Mouse (Mus musculus) intestine, embryonic 16.5 days (tissue): ENCODE data around the gene Sim2. TPM values are rescaled to one million over a fixed set of nuclear protein-coding genes. Genes with fewer than 3 reads are reported as not detected.

ENCODE experiments used
- ATAC-seq: fragments of 200-750 bp; cut with Nextera tagmentation; 2 replicates; pipeline ENCODE4 v1.8.0; 2017; ENCODE audit warnings: moderate TSS enrichment, moderate library complexity
- H3K27ac ChIP-seq: fragments of 300-500 bp; sonication (generic); 2 replicates; pipeline ENCODE4 v1.5.1; 2014; ENCODE audit warnings: mild to moderate bottlenecking, low read length
- H3K27me3 ChIP-seq: fragments of 300-500 bp; sonication (generic); replicated peaks from 2 replicates; pipeline ENCODE4 v1.6.1; 2014; ENCODE audit warnings: low read length, control low read depth, mixed read lengths; ENCODE audit not compliant: control insufficient read depth, insufficient read depth
- H3K36me3 ChIP-seq: fragments of 300-500 bp; sonication (generic); 2 replicates; pipeline ENCODE4 v1.6.1; 2014; ENCODE audit warnings: low read length, control low read depth; ENCODE audit not compliant: control insufficient read depth, insufficient read depth
- H3K4me1 ChIP-seq: fragments of 300-500 bp; sonication (generic); 2 replicates; pipeline ENCODE4 v1.6.1; 2014; ENCODE audit warnings: low read length, control low read depth, mixed read lengths; ENCODE audit not compliant: control insufficient read depth, insufficient read depth
- H3K4me2 ChIP-seq: fragments of 300-500 bp; sonication (generic); 2 replicates; pipeline ENCODE4 v1.6.1; 2014; ENCODE audit warnings: low read depth, low read length, control low read depth
- H3K4me3 ChIP-seq: fragments of 300-500 bp; sonication (generic); 2 replicates; pipeline ENCODE4 v1.5.1; 2014; ENCODE audit warnings: mild to moderate bottlenecking, low read length
- H3K9ac ChIP-seq: fragments of 300-500 bp; sonication (generic); 2 replicates; pipeline ENCODE4 v1.6.1; 2014; ENCODE audit warnings: low read depth, low read length
- H3K9me3 ChIP-seq: fragments of 300-500 bp; sonication (generic); 2 replicates; pipeline ENCODE4 v1.6.1; 2016; ENCODE audit warnings: low read length, control low read depth; ENCODE audit not compliant: control insufficient read depth
- WGBS: fragments of 180-500 bp; shearing (Covaris S2); extraction: QIAGEN DNeasy Blood & Tissue Kit; methylation state at CpG from one replicate; pipeline ENCODE4 v1.1.7; 2014; 5-methylcytosine and 5-hydroxymethylcytosine counted together
- polyA plus RNA-seq: library from polyadenylated mRNA; unstranded; fragments of >200 nt; fragmentation: Nextera tagmentation; extraction: Ambion mirVana; gene quantifications from 2 replicates; pipeline ENCODE4 v1.2.1, GENCODE M21; 2015

Gene Sim2
- polyA plus RNA-seq, 1 experiment from 2014 or later: not detected

DNA sequence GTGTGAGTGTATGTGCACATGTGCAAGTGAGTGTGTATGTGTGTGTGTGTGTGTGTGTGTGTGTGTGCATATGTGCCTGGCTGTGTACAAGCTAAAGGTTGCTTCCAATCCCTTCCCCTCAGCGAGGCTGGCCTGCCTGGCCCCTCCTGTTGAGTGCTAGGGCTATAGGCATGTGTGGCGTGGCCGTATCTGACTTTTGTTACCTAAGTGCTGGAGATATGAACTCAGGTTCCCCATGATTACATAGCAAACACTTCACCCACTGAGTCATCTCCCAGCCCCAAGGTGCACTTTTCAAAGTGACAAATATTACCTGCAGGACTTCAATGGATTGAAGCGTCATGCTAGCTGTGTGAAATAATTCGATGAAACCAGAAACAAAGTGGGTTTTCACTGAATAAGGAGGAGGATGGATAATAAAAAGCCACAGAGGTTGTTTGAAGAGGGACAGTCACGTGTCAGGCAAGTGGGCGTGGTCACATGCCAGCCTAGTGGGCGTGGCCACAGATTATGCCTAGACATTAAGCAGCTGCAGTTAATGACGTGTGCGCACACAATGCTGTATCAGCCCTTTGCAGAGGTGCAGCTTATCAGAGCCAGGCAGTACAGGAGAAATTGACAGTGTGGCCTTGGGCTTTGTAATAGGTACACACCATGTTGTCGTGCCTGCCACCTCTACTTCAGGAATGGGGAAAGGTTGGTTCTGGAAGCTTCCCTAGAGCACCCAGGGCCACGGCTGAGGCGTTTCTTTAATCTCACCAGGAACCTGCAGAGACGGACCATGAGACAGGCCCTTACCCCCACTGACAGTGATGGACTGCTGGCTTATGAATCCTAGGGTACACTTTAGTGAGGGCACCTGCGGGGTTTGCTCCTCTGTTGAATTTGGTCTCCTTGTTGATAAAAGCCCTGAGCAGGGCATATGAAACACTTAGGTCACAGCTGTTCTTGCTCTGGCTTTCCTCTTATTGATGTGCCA lies 65.7 kb downstream of the Sim2 start:
- H3K36me3 ChIP-seq: no peaks in the 10 kb centered on the region
- H3K9me3 ChIP-seq: no peaks in the 10 kb centered on the region
- peaks cover 26% of the 10 kb centered on the region for H3K4me1 ChIP-seq
- peak; percentile 97 for ATAC-seq
- 51% methylated on average over 15 of the region's 15 CpGs for WGBS
- H3K27ac ChIP-seq: peak overlapping the region; percentile 80
- H3K4me2 ChIP-seq: no peak overlapping the region
- H3K27me3 ChIP-seq: no peaks in the 10 kb centered on the region
- no peak overlapping the region for H3K4me3 ChIP-seq
- H3K9ac ChIP-seq: no peak overlapping the region

DNA sequence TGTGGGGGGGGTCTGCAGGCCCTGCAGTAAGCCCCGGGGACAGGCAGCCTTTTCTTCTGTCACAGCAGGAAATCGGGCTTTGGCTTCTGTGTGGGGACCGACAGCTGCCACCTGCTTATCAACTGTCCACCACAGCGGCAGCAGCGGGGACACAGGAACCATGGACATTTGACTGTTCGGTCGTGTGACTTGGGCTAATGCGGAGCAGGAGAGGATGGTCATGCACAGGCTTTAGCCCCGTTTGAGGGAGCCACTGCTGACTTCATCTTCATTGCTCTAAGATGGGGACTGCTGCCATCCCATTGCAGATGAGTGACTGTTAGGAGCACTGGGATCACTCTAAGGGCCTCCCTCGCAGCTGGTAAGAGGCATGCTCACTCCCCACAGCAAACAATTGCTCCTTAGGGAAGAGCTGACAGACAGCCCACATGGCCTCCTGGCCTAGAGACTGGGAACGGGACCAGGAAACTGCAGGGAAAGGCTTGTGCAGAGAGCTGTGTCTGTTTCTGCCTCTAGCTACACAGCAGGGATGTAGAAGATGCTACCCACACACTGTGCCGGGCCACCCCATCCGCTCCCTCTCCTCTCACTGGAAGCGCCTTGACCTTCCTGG lies 70.4 kb downstream of the Sim2 start:
- Histone ChIP-seq H3K27ac (no peak overlapping the region), H3K27me3 (no peaks in the 10 kb centered on the region), H3K36me3 (no peaks in the 10 kb centered on the region), H3K4me3 (no peak overlapping the region), H3K4me2 (no peak overlapping the region), H3K9ac (0 out of 2 replicates have a peak overlapping the region, but pooled peaks have one; percentile 3), H3K4me1 (peaks cover 22% of the 10 kb centered on the region), H3K9me3 (no peaks in the 10 kb centered on the region)
- WGBS: 51% methylated on average over 14 of the region's 14 CpGs
- ATAC-seq: no peak

DNA sequence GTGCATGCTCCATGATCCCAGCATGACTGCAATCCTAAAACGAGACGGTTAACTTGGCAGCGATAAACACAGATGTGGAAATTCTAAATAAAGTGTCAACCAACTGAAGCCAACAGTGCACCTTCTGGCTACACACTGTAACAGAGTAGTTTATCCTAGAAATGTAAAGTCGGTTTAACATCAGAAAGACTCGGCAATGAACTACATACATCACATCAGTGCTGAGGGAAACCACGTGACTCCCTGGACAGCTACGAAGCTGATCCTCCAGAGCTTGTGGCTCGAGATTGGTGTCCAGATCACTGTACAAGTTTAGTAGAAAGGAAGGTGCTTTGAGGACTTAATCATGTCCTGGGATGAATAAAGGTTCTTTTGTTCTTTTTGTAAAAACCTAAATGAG lies 73.1 kb downstream of the Sim2 start:
- Histone ChIP-seq H3K36me3 (no peaks in the 10 kb centered on the region), H3K27ac (no peak overlapping the region), H3K9me3 (no peaks in the 10 kb centered on the region), H3K4me3 (no peak overlapping the region), H3K27me3 (no peaks in the 10 kb centered on the region), H3K4me1 (peaks cover 5% of the 10 kb centered on the region; the same call in 1 of the 2 replicates), H3K4me2 (no peak overlapping the region), H3K9ac (no peak overlapping the region)
- no peak for ATAC-seq
- WGBS: 39% methylated on average over 8 of the region's 8 CpGs

DNA sequence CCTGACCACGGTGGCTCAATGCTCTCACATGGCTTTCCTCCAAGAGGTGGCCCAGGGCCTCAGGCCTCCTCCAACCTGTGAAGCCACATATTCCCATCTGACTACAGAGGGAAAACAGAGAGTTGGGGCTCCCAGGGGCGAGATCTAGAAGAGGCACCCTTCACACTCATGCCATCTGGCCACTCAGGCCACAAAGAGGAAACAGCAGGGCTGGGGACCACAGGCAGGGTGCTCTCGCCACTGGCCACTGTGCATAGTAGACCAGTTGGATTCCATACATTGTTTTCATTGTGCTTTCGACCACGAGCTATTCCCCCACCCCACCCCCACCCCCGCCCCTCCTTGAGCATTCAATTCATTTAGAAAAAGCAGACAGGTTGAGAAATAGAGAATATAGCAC lies 77.3 kb downstream of the Sim2 start:
- Histone ChIP-seq H3K27me3 (no peaks in the 10 kb centered on the region), H3K4me2 (no peak overlapping the region), H3K4me3 (no peak overlapping the region), H3K4me1 (0 out of 2 replicates have a peak, but pooled peaks cover 8% of the 10 kb centered on the region), H3K9ac (no peak overlapping the region), H3K27ac (no peak overlapping the region), H3K9me3 (no peaks in the 10 kb centered on the region), H3K36me3 (no peaks in the 10 kb centered on the region)
- no peak for ATAC-seq
- 56% methylated on average over 6 of the region's 6 CpGs for WGBS

DNA sequence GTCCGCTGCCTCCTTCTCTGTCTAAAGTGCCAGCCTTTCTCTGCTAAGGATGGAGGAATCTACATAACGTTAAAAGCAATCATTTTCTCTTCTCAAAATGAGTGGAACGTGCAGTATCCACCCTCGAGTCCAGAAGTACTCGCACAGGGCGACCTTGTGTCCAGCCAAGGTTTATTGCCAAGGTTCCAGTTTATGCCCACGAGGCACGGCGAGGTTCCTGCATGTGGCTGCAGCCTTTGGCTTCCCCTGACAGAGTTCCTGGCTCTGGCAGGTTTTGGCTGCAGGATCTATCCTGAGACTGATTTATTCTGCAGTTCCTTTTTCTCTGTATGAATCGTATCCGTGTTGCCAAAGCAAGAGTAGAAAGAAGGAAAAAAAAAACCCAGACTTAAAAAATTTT lies 78.3 kb downstream of the Sim2 start:
- H3K27me3 ChIP-seq: no peaks in the 10 kb centered on the region
- no peak overlapping the region for H3K27ac ChIP-seq
- H3K9ac ChIP-seq: no peak overlapping the region
- H3K36me3 ChIP-seq: no peaks in the 10 kb centered on the region
- H3K4me3 ChIP-seq: no peak overlapping the region
- WGBS: 80% methylated on average over 11 of the region's 11 CpGs
- no peak overlapping the region for H3K4me2 ChIP-seq
- no peak for ATAC-seq
- H3K4me1 ChIP-seq: 0 out of 2 replicates have a peak, but pooled peaks cover 8% of the 10 kb centered on the region
- no peaks in the 10 kb centered on the region for H3K9me3 ChIP-seq

DNA sequence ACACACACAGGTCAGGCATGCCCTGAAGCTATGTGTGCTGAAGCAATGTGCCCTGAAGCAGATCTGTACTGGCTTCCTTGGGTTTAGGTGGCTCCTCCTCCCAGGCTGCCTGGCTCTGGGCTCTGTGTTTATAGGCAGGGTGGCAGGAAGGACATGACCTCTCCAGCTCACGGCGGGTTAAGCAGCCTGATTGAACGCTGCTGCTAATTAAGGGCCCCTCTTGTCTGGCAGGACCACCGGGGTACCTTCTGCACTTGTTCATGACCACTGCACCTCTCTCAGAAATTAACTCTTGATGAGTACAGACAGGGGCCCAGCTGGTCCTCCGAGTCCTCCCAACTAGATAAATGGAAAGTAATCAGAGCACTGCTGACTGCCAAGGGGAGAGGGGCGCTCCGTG lies 79.5 kb downstream of the Sim2 start:
- 17% methylated on average over 7 of the region's 7 CpGs for WGBS
- no peak overlapping the region for H3K4me2 ChIP-seq
- H3K4me3 ChIP-seq: no peak overlapping the region
- H3K9me3 ChIP-seq: no peaks in the 10 kb centered on the region
- H3K27me3 ChIP-seq: no peaks in the 10 kb centered on the region
- ATAC-seq: no peak
- H3K36me3 ChIP-seq: no peaks in the 10 kb centered on the region
- H3K27ac ChIP-seq: no peak overlapping the region
- H3K9ac ChIP-seq: no peak overlapping the region
- 0 out of 2 replicates have a peak, but pooled peaks cover 8% of the 10 kb centered on the region for H3K4me1 ChIP-seq

DNA sequence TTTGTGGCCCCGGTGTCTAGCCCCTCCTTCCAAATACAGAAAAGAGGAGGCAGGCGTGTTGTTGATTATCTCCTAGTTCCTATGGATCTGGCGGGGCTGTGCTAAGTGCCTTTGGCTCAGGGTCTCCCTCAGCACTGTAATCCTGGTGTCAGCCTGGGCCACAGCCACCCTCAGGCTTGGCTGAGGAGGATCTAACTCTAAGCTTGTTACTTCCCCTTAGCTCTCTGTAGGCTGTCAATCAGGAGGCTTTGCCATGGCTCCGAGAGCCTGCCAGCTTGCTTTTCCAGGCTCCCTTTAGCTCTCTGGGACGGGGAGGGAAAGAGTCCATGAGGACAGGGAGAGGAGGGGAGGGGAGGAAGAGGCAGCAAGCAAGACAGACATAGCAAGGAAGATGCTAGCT lies 80.2 kb downstream of the Sim2 start:
- H3K9ac ChIP-seq: no peak overlapping the region
- no peak for ATAC-seq
- H3K4me3 ChIP-seq: no peak overlapping the region
- 32% methylated on average over 5 of the region's 5 CpGs for WGBS
- H3K27me3 ChIP-seq: no peaks in the 10 kb centered on the region
- H3K4me1 ChIP-seq: 0 out of 2 replicates have a peak, but pooled peaks cover 8% of the 10 kb centered on the region
- H3K9me3 ChIP-seq: no peaks in the 10 kb centered on the region
- no peak overlapping the region for H3K27ac ChIP-seq
- no peaks in the 10 kb centered on the region for H3K36me3 ChIP-seq
- H3K4me2 ChIP-seq: no peak overlapping the region

DNA sequence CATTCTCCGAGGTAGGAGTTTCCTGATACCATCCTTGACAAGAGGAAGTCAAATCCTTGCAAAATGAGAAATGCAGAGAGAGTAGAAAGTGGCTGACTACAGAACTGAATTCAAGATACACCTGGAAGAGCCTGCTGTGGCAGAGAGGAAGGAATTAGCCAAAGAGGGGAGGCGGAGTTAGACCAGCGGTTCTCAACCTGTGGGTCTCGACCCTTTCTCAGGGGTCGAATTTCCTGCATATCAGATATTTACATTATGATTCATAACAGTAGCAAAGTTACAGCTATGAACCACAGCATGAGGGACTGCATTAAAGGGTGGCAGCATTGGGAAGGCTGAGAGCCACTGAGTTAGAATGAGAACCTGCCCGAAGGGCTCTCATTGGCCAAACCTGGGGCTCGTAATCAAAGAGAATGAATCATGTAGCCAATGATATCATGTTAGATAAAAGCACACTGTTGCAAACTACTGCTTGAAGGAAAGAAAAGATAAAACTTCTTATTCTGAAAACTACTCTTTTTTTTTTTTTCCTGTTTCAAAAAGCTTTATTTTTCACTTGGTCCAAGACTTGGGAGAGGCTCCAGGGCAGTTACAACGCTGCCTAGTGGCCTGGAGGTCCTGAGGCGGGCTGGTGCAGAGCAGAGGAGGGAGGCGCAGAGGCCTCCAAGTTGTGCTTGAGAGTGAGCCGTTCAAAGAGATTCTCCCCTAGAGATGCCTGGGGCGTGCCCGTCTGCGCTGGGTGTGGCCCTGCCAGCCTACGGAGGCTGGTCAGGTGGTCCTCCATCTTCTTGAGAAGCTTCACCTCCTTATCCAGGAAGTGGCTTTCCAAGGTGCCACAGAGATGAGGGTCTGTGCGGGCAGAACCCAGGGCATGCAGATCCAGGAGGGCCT lies 84.2 kb downstream of the Sim2 start:
- Histone ChIP-seq H3K4me2 (no peak overlapping the region), H3K9ac (no peak overlapping the region), H3K4me1 (0 out of 2 replicates have a peak, but pooled peaks cover 8% of the 10 kb centered on the region), H3K4me3 (no peak overlapping the region), H3K9me3 (no peaks in the 10 kb centered on the region), H3K27me3 (no peaks in the 10 kb centered on the region), H3K36me3 (no peaks in the 10 kb centered on the region), H3K27ac (no peak overlapping the region)
- 87% methylated on average over 16 of the region's 16 CpGs for WGBS
- ATAC-seq: no peak

DNA sequence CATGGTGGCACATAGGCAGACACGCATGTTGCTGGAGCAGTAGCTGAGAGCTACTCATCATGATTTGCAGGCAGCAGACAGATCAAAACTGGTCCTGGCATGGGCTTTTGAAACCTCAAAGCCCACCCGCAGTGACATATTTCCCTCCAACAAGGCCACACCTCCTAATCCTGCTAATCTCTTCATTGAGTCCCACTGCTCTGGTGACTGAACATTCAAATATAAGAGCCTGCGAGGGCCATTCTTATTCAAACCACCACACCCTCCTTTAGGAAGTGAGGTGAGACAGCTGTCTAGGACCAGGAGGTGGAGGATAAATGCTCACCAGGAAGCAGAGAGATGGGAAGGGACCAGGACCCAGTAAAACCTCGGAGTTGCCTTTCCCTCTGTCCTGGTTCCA lies 85.5 kb downstream of the Sim2 start:
- Histone ChIP-seq H3K36me3 (no peaks in the 10 kb centered on the region), H3K9ac (no peak overlapping the region), H3K4me3 (no peak overlapping the region), H3K4me2 (no peak overlapping the region), H3K4me1 (no peaks in the 10 kb centered on the region; the same call in 1 of the 2 replicates), H3K9me3 (no peaks in the 10 kb centered on the region), H3K27ac (no peak overlapping the region), H3K27me3 (no peaks in the 10 kb centered on the region)
- 68% methylated on average over 4 of the region's 4 CpGs for WGBS
- no peak for ATAC-seq
